Mouse (Mus musculus) megakaryocyte, embryonic 14.5 days (primary cell): ENCODE measurements around the gene Ddx54. TPM values are rescaled to one million over a fixed set of nuclear protein-coding genes. Genes with fewer than 3 reads are reported as not detected.
A peak's percentile ranks its signal among the peaks of the same experiment; 100 is the strongest.

Experiments used
- H3K27me3 ChIP-seq: replicated peaks from 2 replicates; pipeline ENCODE3; 2012; ENCODE audit warnings: inconsistent platforms
- H3K36me3 ChIP-seq: replicated peaks from 2 replicates; pipeline ENCODE3; 2012; ENCODE audit warnings: low read length, inconsistent platforms, mixed read lengths
- H3K4me1 ChIP-seq: 2 replicates; pipeline ENCODE4 v1.6.1; 2012; ENCODE audit warnings: inconsistent platforms
- H3K4me3 ChIP-seq: replicated peaks from 2 replicates; pipeline ENCODE3; 2012; ENCODE audit warnings: moderate library complexity, mild to moderate bottlenecking, inconsistent platforms
- H3K9me3 ChIP-seq: 2 replicates; pipeline ENCODE4 v1.6.1; 2012; ENCODE audit warnings: inconsistent platforms
- FLI1 ChIP-seq: IDR thresholded peaks from 2 replicates; pipeline ENCODE4 v1.6.1; 2012; ENCODE audit warnings: low read length, inconsistent platforms, mixed read lengths
- GATA1 ChIP-seq: IDR thresholded peaks from 3 replicates; pipeline ENCODE4 v1.6.1; 2012; ENCODE audit warnings: mixed read lengths, low read length, inconsistent platforms, borderline replicate concordance
- polyA plus RNA-seq: library from polyadenylated mRNA; stranded (reverse); fragments of >175 nt; gene quantifications from 2 replicates; pipeline ENCODE4 v1.2.3, GENCODE M21; 2012; ENCODE audit warnings: low replicate concordance; ENCODE audit not compliant: insufficient read depth

Ddx54 gene
- polyA plus RNA-seq, 1 experiment, result 74.7 TPM

DNA sequence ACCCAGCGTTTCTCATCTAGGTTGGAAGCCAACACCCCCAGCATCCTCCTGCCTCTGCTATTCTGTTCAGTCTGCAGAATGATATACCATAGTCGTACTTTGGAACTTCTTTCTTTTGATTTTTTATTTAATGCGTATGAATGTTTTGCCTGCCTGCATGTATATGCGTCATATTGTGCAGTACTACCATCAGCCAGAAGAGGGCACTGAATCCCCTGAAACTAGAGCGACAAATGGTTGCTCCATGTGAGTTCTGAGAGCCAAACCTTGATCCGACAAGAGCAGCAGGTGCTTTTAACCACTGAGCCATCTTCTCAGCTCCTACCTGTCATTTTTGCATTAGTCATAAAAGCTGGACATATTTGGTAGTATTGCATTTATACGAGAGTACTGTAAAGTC, 20.4 kb upstream of the Ddx54 start:
- no peak for TF ChIP-seq GATA1
- no peak for TF ChIP-seq FLI1
- peaks cover 53% of the 10 kb centered on the region for H3K4me1 ChIP-seq
- peaks cover 18% of the 10 kb centered on the region for H3K27me3 ChIP-seq
- no peak overlapping the region for H3K4me3 ChIP-seq
- peaks cover 9% of the 10 kb centered on the region; the same call in 1 of the 2 replicates for H3K9me3 ChIP-seq
- H3K36me3 ChIP-seq, result no peaks in the 10 kb centered on the region

DNA sequence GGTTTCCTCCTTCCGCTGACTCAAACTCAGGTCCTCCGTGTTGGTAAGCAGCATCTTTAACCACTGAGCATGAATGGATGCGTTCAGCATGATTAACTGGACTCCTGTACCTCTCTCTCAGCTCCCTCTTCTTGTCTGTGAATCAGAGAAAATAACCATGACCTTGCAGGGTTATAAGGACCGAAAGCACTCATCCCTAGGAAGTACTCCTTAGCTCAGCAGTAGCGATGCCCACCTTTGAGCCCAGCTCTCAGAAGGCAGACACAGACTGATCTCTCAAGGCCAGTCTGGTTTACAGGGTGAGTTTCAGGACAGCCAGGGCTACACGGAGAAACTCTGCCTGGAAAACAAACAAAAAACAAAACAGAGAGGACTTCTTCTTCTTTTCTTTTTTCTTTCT, 18.1 kb upstream of the Ddx54 start:
- Histone ChIP-seq H3K36me3 (no peaks in the 10 kb centered on the region), H3K4me3 (no peak overlapping the region), H3K4me1 (peaks cover 44% of the 10 kb centered on the region), H3K27me3 (peaks cover 32% of the 10 kb centered on the region), H3K9me3 (peaks cover 9% of the 10 kb centered on the region; the same call in 1 of the 2 replicates)
- TF ChIP-seq FLI1, result no peak
- no peak for TF ChIP-seq GATA1

DNA sequence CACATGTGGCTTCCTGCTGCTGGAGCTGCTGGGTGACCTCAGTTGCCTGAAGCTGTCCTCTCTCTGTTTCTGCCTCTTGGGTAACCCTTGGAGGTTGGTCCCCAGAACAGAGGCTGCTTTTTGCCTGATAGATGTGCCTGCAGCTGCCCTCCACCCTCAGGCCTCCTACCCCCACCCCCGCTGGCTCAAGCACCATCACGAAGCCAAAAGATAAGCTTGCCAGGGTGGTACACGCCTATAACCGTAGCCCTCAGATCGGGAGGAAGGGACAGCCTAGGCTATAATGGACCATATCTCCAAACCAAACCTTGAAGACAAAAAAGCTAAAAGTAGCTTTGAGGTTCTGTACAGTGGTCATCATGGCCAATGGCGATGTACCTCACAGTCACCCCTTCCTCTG, 12.9 kb upstream of the Ddx54 start:
- no peak for TF ChIP-seq GATA1
- no peak for TF ChIP-seq FLI1
- Histone ChIP-seq H3K27me3 (peaks cover 50% of the 10 kb centered on the region), H3K36me3 (no peaks in the 10 kb centered on the region), H3K4me3 (no peak overlapping the region), H3K4me1 (peaks cover 43% of the 10 kb centered on the region), H3K9me3 (no peaks in the 10 kb centered on the region)

DNA sequence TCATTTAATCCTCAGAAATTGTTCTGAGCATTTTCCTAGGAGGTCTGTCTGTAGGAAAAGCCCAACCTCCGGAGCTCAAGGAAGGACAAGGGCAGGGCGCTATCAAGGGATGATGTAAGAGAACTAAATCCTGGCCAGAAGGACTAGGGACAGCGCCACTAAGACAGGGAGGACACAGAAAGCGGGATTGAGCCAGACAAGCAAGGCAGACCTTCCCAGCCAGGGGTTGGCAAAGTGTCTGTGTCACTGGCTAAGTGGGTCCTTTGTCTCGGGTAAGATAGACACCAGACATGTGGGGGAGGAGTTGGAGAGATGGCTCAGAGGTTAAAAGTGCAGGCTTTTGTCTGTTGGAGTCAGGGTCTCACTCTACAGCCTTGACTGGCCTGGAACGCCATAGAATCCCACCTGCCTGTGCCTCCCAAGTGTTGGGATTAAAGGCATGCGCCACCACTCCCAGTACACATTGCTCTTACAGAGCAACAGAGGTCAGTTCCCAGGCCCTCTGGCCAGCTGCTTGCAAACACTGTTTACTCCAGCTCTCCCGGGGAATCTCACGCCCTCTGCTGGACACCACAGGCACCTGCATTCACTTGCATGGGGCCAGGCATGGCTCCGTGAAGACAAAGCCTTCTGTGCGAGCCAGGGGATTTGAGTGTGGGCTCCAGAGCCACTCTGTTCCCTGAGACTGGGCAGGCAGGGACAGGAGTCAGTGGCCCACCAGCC, 11.4 kb upstream of the Ddx54 start:
- Histone ChIP-seq H3K4me1 (peaks cover 50% of the 10 kb centered on the region), H3K27me3 (peaks cover 42% of the 10 kb centered on the region), H3K36me3 (no peaks in the 10 kb centered on the region), H3K4me3 (no peak overlapping the region), H3K9me3 (no peaks in the 10 kb centered on the region)
- TF ChIP-seq FLI1 (no peak), GATA1 (no peak)

DNA sequence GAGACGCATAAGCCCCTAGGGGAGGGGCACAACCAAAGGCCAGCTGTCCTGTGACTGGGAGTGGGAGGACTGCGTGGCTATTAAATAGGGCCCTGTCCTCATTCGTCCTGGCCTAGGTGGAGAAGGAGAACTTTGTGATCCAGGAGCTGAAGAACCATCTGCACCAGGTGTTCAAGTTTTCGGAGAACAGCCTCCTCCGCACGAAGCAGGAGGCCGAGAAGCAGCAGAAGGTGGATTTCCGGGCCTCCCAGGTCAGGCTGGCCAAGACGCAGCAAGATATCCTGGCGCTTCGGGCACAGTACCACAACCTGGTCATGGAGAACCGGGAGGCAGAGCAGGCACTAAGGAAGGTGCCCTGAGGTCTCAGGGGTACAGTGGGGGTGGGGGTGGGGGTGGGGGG, 10.3 kb upstream of the Ddx54 start:
- TF ChIP-seq FLI1 (no peak), GATA1 (no peak)
- peaks cover 53% of the 10 kb centered on the region for H3K4me1 ChIP-seq

DNA sequence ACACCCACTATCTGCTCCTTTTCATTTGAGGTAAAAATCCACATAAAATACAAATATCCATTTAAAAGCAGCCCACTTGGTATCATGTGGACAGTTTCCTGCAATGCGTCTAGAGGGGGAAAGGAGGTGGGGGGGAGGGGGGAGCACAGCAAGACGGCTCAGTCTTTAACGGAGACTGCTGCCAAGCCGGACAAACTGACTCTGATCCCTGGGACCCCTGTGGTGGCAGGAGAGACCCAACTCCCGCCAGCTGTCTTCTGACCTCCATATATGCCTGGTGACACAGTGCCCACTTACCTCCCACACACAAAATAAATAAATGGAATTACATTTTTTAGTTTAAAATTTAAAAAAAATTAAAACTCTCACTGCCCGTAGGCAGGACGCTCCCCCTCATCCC, 9.0 kb upstream of the Ddx54 start:
- Histone ChIP-seq H3K9me3 (no peaks in the 10 kb centered on the region), H3K4me1 (peaks cover 61% of the 10 kb centered on the region), H3K36me3 (peaks cover 6% of the 10 kb centered on the region), H3K4me3 (no peak overlapping the region), H3K27me3 (peaks cover 26% of the 10 kb centered on the region)
- TF ChIP-seq FLI1 (no peak), GATA1 (no peak)

More for the DNA sequence above, 10.3 kb upstream of the Ddx54 start:
- no peaks in the 10 kb centered on the region for H3K9me3 ChIP-seq
- H3K36me3 ChIP-seq, result no peaks in the 10 kb centered on the region
- H3K4me3 ChIP-seq, result no peak overlapping the region
- peaks cover 32% of the 10 kb centered on the region for H3K27me3 ChIP-seq

DNA sequence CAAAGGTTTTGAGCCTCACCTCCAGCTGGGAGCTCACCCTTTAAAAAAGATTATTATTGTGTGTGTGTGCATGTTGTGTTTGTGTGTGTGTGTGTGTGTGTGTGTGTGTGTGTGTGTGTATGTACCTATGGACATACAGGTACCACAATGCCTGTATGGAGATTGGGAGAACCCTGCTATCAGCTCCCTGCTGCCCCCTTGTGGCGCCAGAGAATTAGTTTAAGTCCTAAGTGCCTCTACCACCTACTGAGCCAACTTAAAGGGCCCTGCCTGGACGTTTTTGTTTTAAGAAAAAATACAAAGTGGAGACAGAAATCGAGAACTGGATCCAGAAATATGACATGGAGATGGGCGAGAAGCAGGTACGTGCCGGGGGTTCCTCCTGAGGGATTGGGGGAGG, 7.7 kb upstream of the Ddx54 start:
- peak overlapping the region; percentile 89 for H3K4me3 ChIP-seq
- TF ChIP-seq GATA1 (no peak), FLI1 (no peak)
- no peaks in the 10 kb centered on the region for H3K9me3 ChIP-seq
- H3K4me1 ChIP-seq, result peaks cover 55% of the 10 kb centered on the region
- peaks cover 20% of the 10 kb centered on the region for H3K36me3 ChIP-seq
- H3K27me3 ChIP-seq, result peaks cover 15% of the 10 kb centered on the region

DNA sequence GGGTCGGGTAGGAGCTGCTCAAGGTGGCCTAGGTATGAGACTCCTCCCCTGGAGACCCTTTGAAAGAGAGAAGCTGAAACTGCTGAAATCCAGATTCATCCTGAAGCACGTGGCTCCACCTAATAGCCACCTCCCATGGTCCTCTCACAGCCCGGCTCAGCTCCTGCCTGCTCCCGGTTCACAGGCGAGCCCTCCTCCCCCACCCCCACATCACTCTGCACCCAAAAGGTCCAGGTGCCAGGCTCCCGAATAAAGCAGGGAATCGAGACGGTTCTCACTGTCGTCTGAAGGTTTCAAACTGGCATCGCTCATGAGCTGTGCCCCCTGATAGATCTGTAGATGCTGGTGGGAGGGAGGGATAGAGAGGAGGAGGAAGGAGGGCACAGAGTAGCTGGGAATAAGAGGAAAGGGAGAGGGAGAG, 7.3 kb upstream of the Ddx54 start:
- Histone ChIP-seq H3K4me1 (peaks cover 55% of the 10 kb centered on the region), H3K27me3 (peaks cover 11% of the 10 kb centered on the region), H3K36me3 (peaks cover 24% of the 10 kb centered on the region), H3K4me3 (peak overlapping the region; percentile 89), H3K9me3 (no peaks in the 10 kb centered on the region)
- TF ChIP-seq FLI1, result no peak
- TF ChIP-seq GATA1, result no peak

DNA sequence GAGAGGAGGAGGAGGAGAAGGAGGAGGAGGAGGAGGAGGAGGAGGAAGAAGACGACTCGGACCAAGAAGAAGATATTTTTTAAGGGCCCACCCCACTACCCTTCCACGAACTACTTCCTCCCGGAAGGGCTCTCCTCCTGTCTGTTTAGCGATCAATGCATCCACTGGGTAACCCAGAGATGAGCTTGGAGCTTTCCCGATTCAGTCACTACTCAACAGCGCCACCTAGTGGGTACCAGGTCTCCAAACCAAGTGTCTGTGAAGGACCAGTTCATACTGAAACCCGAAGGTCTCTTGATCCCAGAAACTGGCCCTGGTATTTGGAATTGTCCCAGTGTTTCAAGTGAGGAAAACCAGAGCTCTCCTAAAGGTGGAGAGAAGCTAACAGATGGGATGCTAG, 6.9 kb upstream of the Ddx54 start:
- peaks cover 24% of the 10 kb centered on the region for H3K36me3 ChIP-seq
- H3K9me3 ChIP-seq, result no peaks in the 10 kb centered on the region
- peak overlapping the region; percentile 89 for H3K4me3 ChIP-seq
- H3K27me3 ChIP-seq, result peaks cover 10% of the 10 kb centered on the region
- H3K4me1 ChIP-seq, result peaks cover 50% of the 10 kb centered on the region
- TF ChIP-seq GATA1 (no peak), FLI1 (no peak)

DNA sequence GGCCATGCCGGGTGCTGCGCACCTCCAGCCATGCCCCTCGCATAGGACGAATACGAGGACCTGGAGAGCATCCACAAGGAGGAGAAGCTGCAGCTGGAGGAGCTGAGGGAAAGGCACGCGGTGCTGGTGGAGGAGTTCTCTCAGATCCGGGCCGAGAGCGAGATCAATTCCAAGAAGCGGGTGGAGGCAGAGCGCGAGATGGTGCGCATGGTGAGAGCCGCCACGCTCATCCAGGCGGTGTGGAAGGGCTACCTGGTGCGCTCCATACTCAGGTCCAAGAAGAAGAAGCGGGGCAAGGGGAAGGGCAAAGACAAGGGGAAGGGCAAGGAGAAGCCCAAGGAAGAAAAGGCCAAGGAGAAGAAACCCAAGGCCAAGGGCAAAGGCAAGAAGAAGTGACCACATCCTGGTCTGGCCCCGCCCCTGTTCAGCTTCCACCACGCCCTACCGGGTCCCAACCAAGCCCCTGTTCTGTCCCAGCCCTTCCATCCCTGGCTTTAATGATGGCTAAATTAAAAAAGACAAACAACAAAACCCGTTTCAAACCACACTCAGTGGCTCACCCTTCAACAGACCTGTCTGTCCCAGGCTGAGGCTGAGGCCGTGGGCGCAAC, 5.8 kb upstream of the Ddx54 start:
- Histone ChIP-seq H3K36me3 (peaks cover 27% of the 10 kb centered on the region), H3K27me3 (peaks cover 2% of the 10 kb centered on the region), H3K4me1 (peaks cover 51% of the 10 kb centered on the region), H3K9me3 (no peaks in the 10 kb centered on the region), H3K4me3 (no peak overlapping the region)
- no peak for TF ChIP-seq FLI1
- TF ChIP-seq GATA1, result no peak
